Mouse (Mus musculus): ENCODE measurements around the gene Plcl1. TPM values are rescaled to one million over a fixed set of nuclear protein-coding genes. Genes with fewer than 3 reads are reported as not detected.

Plcl1 gene
- polyA plus RNA-seq, 1 experiment = 0.30 TPM

DNA sequence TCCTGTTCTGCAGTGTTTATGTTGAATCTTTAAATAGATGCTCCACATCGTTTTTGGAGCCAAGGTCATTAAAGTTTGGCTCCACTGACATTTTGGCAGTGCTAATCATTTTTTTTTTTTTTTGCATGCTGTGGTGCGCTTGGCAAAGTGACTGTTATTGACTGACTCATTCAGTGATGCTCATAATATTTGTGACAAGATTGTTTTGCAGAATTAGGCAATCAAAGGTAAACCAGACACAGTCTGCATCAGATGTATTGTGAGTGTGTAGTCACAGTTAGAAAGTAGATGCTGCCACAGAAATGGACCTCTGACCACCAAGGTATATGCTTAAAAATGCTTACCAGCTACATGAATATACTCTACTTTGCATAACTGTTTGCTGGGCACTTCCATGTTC lies 21.9 kb downstream of the Plcl1 start:
- H3K4me3 ChIP-seq (replicated peaks; ENCODE audit: control insufficient read depth, low read depth, low read length) = no peak overlapping the region
- 75% methylated on average over 2 of the region's 2 CpGs for WGBS
- no peaks in the 10 kb centered on the region for H3K4me1 ChIP-seq (ENCODE audit: control insufficient read depth, insufficient read depth, low read length)
- no peak for TF ChIP-seq POLR2A (IDR thresholded peaks at IDR 0.05; ENCODE audit: borderline replicate concordance, control insufficient read depth, low read depth, low read length)
- TF ChIP-seq CTCF (IDR thresholded peaks at IDR 0.05; ENCODE audit: control insufficient read depth, insufficient read depth, low read length) = no peak
- no peak overlapping the region for H3K27ac ChIP-seq (ENCODE audit: control insufficient read depth, insufficient read depth, low read depth, low read length, poor library complexity)

- no peak overlapping the region for H3K4me3 ChIP-seq (replicated peaks; ENCODE audit: control insufficient read depth, low read depth, low read length)
- TF ChIP-seq POLR2A (IDR thresholded peaks at IDR 0.05; ENCODE audit: borderline replicate concordance, control insufficient read depth, low read depth, low read length) (no peak), CTCF (IDR thresholded peaks at IDR 0.05; ENCODE audit: control insufficient read depth, insufficient read depth, low read length) (no peak)
- no peak overlapping the region for H3K27ac ChIP-seq (ENCODE audit: control insufficient read depth, insufficient read depth, low read depth, low read length, poor library complexity)
- WGBS = 83% methylated on average over 2 of the region's 2 CpGs
- no peaks in the 10 kb centered on the region for H3K4me1 ChIP-seq (ENCODE audit: control insufficient read depth, insufficient read depth, low read length)
Observed at GRCm38 (mm10) chr1:55429051-55429450, 23.3 kb downstream of the Plcl1 start.

DNA sequence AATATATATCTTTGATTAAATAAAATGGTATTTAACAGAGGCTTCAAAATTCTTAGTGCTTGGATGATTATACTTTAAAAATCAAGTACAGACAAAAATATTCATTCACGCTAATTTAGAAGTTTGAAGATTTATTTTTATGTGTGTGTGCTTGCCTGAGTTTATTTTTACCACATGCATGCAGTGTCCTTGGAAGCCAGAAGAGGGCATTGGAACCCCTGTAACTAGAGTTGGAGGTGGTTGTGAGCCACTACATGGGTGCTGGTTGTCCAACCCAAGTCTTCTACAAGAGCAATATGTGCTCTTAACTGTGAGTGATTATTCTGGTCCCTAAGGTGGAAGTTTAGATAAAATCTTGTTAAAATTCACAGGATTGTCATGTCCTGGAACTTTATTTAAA lies 24.0 kb downstream of the Plcl1 start:
- Histone ChIP-seq H3K27ac (ENCODE audit: control insufficient read depth, insufficient read depth, low read depth, low read length, poor library complexity) (no peak overlapping the region), H3K4me3 (replicated peaks; ENCODE audit: control insufficient read depth, low read depth, low read length) (no peak overlapping the region), H3K4me1 (ENCODE audit: control insufficient read depth, insufficient read depth, low read length) (no peaks in the 10 kb centered on the region)
- TF ChIP-seq CTCF (IDR thresholded peaks at IDR 0.05; ENCODE audit: control insufficient read depth, insufficient read depth, low read length) (no peak), POLR2A (IDR thresholded peaks at IDR 0.05; ENCODE audit: borderline replicate concordance, control insufficient read depth, low read depth, low read length) (no peak)
- 91% methylated on average over 1 of the region's 1 CpGs for WGBS

DNA sequence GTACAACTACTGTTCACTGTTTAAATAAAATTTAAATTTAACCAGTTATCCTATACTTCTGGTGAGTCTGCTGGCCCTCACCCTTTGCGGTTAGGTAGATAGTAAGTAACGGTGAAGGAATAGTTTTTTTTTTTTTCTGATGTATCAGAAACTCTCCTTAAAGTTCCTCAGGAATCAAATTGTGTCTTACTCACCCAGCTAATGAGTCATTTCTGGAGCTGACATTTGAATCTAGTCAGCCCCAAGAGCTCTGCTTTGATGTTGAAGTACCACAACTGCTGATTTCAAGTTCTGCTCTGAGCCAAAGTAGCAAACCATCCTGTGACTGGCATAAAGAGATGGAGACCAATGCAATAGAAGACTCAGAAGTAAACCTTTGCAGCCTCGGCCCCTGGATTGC lies 24.9 kb downstream of the Plcl1 start:
- WGBS = 85% methylated on average over 3 of the region's 3 CpGs
- no peak overlapping the region for H3K27ac ChIP-seq (ENCODE audit: control insufficient read depth, insufficient read depth, low read depth, low read length, poor library complexity)
- no peak for TF ChIP-seq POLR2A (IDR thresholded peaks at IDR 0.05; ENCODE audit: borderline replicate concordance, control insufficient read depth, low read depth, low read length)
- TF ChIP-seq CTCF (IDR thresholded peaks at IDR 0.05; ENCODE audit: control insufficient read depth, insufficient read depth, low read length) = no peak
- no peak overlapping the region for H3K4me3 ChIP-seq (replicated peaks; ENCODE audit: control insufficient read depth, low read depth, low read length)
- no peaks in the 10 kb centered on the region for H3K4me1 ChIP-seq (ENCODE audit: control insufficient read depth, insufficient read depth, low read length)

DNA sequence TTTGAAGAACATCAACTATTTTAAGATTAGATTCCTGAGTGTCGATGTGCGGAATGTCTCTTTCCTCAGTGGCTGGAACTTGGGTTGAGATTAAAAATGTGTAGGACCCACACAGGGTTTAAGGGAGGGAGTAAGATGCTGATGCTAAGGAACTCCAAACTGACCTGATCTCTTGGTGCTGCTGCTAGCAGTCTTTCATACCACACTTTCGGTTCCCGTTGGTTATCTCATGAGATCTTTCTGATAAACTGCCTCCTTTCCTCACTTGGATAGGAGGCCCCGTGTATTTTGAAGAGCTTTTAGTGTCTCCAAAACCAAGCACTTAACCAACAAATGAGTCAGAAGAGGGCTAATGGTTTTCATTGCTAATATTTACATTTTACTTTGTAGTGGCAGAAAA lies 30.9 kb downstream of the Plcl1 start:
- 23% methylated on average over 5 of the region's 5 CpGs for WGBS
- Histone ChIP-seq H3K4me1 (ENCODE audit: control insufficient read depth, insufficient read depth, low read length) (no peaks in the 10 kb centered on the region), H3K4me3 (replicated peaks; ENCODE audit: control insufficient read depth, low read depth, low read length) (no peak overlapping the region), H3K27ac (ENCODE audit: control insufficient read depth, insufficient read depth, low read depth, low read length, poor library complexity) (no peak overlapping the region)
- TF ChIP-seq POLR2A (IDR thresholded peaks at IDR 0.05; ENCODE audit: borderline replicate concordance, control insufficient read depth, low read depth, low read length) (no peak), CTCF (IDR thresholded peaks at IDR 0.05; ENCODE audit: control insufficient read depth, insufficient read depth, low read length) (no peak)

DNA sequence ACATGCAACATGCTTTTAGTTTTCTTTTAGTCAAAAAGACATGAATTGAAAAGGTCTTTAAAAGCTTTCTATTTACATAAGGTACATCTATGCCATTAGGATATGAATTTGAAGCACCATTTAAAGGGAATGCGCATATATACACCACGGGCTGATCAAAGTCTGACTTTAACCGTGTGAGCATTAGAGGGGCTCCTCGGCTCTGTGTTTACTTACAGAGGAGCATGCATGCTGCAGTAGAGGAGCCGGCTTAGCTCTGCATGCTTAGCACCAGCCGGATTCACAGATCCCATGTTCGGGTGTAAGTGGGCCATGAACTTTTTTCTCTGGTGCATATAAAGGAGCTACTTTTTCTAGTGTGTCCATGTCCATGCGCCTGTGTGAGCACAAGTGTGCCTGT lies 31.4 kb downstream of the Plcl1 start:
- Histone ChIP-seq H3K4me3 (replicated peaks; ENCODE audit: control insufficient read depth, low read depth, low read length) (no peak overlapping the region), H3K27ac (ENCODE audit: control insufficient read depth, insufficient read depth, low read depth, low read length, poor library complexity) (no peak overlapping the region), H3K4me1 (ENCODE audit: control insufficient read depth, insufficient read depth, low read length) (no peaks in the 10 kb centered on the region)
- TF ChIP-seq CTCF (IDR thresholded peaks at IDR 0.05; ENCODE audit: control insufficient read depth, insufficient read depth, low read length) (no peak), POLR2A (IDR thresholded peaks at IDR 0.05; ENCODE audit: borderline replicate concordance, control insufficient read depth, low read depth, low read length) (no peak)
- 34% methylated on average over 8 of the region's 8 CpGs for WGBS

- Histone ChIP-seq H3K4me3 (replicated peaks; ENCODE audit: control insufficient read depth, low read depth, low read length) (no peak overlapping the region), H3K27ac (ENCODE audit: control insufficient read depth, insufficient read depth, low read depth, low read length, poor library complexity) (no peak overlapping the region), H3K4me1 (ENCODE audit: control insufficient read depth, insufficient read depth, low read length) (no peaks in the 10 kb centered on the region)
- 87% methylated on average over 4 of the region's 4 CpGs for WGBS
- TF ChIP-seq POLR2A (IDR thresholded peaks at IDR 0.05; ENCODE audit: borderline replicate concordance, control insufficient read depth, low read depth, low read length) (no peak), CTCF (IDR thresholded peaks at IDR 0.05; ENCODE audit: control insufficient read depth, insufficient read depth, low read length) (no peak)
Observed at GRCm38 (mm10) chr1:55438617-55439016, 32.9 kb downstream of the Plcl1 start.

- no peak for TF ChIP-seq CTCF (IDR thresholded peaks at IDR 0.05; ENCODE audit: control insufficient read depth, insufficient read depth, low read length)
- no peak for TF ChIP-seq POLR2A (IDR thresholded peaks at IDR 0.05; ENCODE audit: borderline replicate concordance, control insufficient read depth, low read depth, low read length)
- no peak overlapping the region for H3K27ac ChIP-seq (ENCODE audit: control insufficient read depth, insufficient read depth, low read depth, low read length, poor library complexity)
- H3K4me1 ChIP-seq (ENCODE audit: control insufficient read depth, insufficient read depth, low read length) = no peaks in the 10 kb centered on the region
- WGBS = 82% methylated on average over 6 of the region's 6 CpGs
- no peak overlapping the region for H3K4me3 ChIP-seq (replicated peaks; ENCODE audit: control insufficient read depth, low read depth, low read length)
Observed at GRCm38 (mm10) chr1:55445043-55445688, 39.4 kb downstream of the Plcl1 start.

- 66% methylated on average over 3 of the region's 3 CpGs for WGBS
- H3K27ac ChIP-seq (ENCODE audit: control insufficient read depth, insufficient read depth, low read depth, low read length, poor library complexity) = no peak overlapping the region
- no peaks in the 10 kb centered on the region for H3K4me1 ChIP-seq (ENCODE audit: control insufficient read depth, insufficient read depth, low read length)
- no peak for TF ChIP-seq CTCF (IDR thresholded peaks at IDR 0.05; ENCODE audit: control insufficient read depth, insufficient read depth, low read length)
- TF ChIP-seq POLR2A (IDR thresholded peaks at IDR 0.05; ENCODE audit: borderline replicate concordance, control insufficient read depth, low read depth, low read length) = no peak
- H3K4me3 ChIP-seq (replicated peaks; ENCODE audit: control insufficient read depth, low read depth, low read length) = no peak overlapping the region
Observed at GRCm38 (mm10) chr1:55445689-55446044, 39.9 kb downstream of the Plcl1 start.
